Mouse (Mus musculus) liver, adult 2 months (tissue): ENCODE measurements around the gene Nrxn3. TPM values are rescaled to one million over a fixed set of nuclear protein-coding genes. Genes with fewer than 3 reads are reported as not detected.

Source experiments
- DNase-seq: peaks from one replicate; pipeline ENCODE4 v3.0.0-alpha.2; 2011; ENCODE audit warnings: low read depth, low spot score; ENCODE audit errors: extremely low read depth
- H3K27ac ChIP-seq: fragments of 200-500 bp; replicated peaks from 2 replicates; pipeline ENCODE4 v1.5.1; 2012; ENCODE audit warnings: low read depth, mild to moderate bottlenecking, control low read depth, inconsistent platforms, low read length; ENCODE audit not compliant: insufficient read depth
- H3K27me3 ChIP-seq: fragments of 200-500 bp; 2 replicates; pipeline ENCODE4 v1.6.1; 2012; ENCODE audit warnings: mild to moderate bottlenecking, moderate library complexity, low read length, inconsistent platforms; ENCODE audit not compliant: control insufficient read depth, insufficient read depth
- H3K36me3 ChIP-seq: fragments of 200-500 bp; 2 replicates; pipeline ENCODE4 v1.6.1; 2012; ENCODE audit warnings: low read length, inconsistent platforms; ENCODE audit not compliant: control insufficient read depth, insufficient read depth
- H3K4me1 ChIP-seq: fragments of 200-500 bp; 2 replicates; pipeline ENCODE4 v1.6.1; 2011; ENCODE audit warnings: low read length; ENCODE audit not compliant: control insufficient read depth, insufficient read depth
- H3K4me3 ChIP-seq: fragments of 200-500 bp; 2 replicates; pipeline ENCODE4 v1.5.1; 2011; ENCODE audit warnings: low read depth, mild to moderate bottlenecking, control low read depth, low read length, moderate library complexity; ENCODE audit not compliant: insufficient read depth
- H3K79me2 ChIP-seq: fragments of 200-500 bp; 2 replicates; pipeline ENCODE4 v1.6.1; 2012; ENCODE audit warnings: inconsistent platforms, mild to moderate bottlenecking, low read length, moderate library complexity; ENCODE audit not compliant: control insufficient read depth, insufficient read depth
- H3K9ac ChIP-seq: fragments of 200-500 bp; 2 replicates; pipeline ENCODE4 v1.6.1; 2012; ENCODE audit warnings: low read depth, mild to moderate bottlenecking, control low read depth, inconsistent platforms, low read length
- CTCF ChIP-seq: fragments of 200-500 bp; IDR thresholded peaks from 2 replicates; pipeline ENCODE4 v1.5.1; 2011; ENCODE audit warnings: low read depth, low read length, control low read depth
- POLR2A ChIP-seq: fragments of 200-500 bp; IDR thresholded peaks from 2 replicates; pipeline ENCODE4 v1.6.1; 2011; ENCODE audit warnings: low read length, control low read depth; ENCODE audit not compliant: insufficient read depth; ENCODE audit errors: extremely low read depth
- WGBS: fragments of 180-500 bp; shearing (Covaris S2); methylation state at CpG from one replicate; pipeline ENCODE4 v1.1.7; 2018; 5-methylcytosine and 5-hydroxymethylcytosine counted together
- polyA plus RNA-seq: library from polyadenylated mRNA; depleted of rRNA; stranded (reverse); fragments of >200 nt; gene quantifications from 2 replicates; pipeline ENCODE4 v1.2.3, GENCODE M21; 2012
- total RNA-seq: library from RNA; depleted of rRNA; stranded (reverse); fragments of >200 nt; gene quantifications from 2 replicates; pipeline ENCODE4 v1.2.3, GENCODE M21; 2014

Nrxn3 gene
- total and polyA plus RNA-seq, 2 experiments = 0.18 to 0.31 TPM

- H3K4me1 ChIP-seq = no peaks in the 10 kb centered on the region
Observed at GRCm38 (mm10) chr12:90270763-90271379, 1548.2 kb downstream of the Nrxn3 start.

GRCm38 (mm10) chr12:90274621-90275236 is 1552.1 kb downstream of the Nrxn3 start:
- no peaks in the 10 kb centered on the region for H3K79me2 ChIP-seq
- H3K4me3 ChIP-seq = no peak overlapping the region
- no peak overlapping the region for H3K9ac ChIP-seq
- no peaks in the 10 kb centered on the region for H3K4me1 ChIP-seq
- no peaks in the 10 kb centered on the region for H3K36me3 ChIP-seq
- H3K27ac ChIP-seq = no peak overlapping the region
- no peak for DNase-seq
- no peaks in the 10 kb centered on the region for H3K27me3 ChIP-seq
- WGBS = 76% methylated on average over 7 of the region's 7 CpGs
- no peak for TF ChIP-seq CTCF
- TF ChIP-seq POLR2A = no peak

More at GRCm38 (mm10) chr12:90270763-90271379, 1548.2 kb downstream of the Nrxn3 start:
- H3K9ac ChIP-seq = no peak overlapping the region
- DNase-seq = no peak
- H3K27me3 ChIP-seq = no peaks in the 10 kb centered on the region
- no peaks in the 10 kb centered on the region for H3K36me3 ChIP-seq
- no peak overlapping the region for H3K27ac ChIP-seq
- TF ChIP-seq CTCF (no peak), POLR2A (no peak)
- no peaks in the 10 kb centered on the region for H3K79me2 ChIP-seq
- H3K4me3 ChIP-seq = no peak overlapping the region

GRCm38 (mm10) chr12:90281236-90281635 is 1558.6 kb downstream of the Nrxn3 start:
- no peak overlapping the region for H3K4me3 ChIP-seq
- no peaks in the 10 kb centered on the region for H3K4me1 ChIP-seq
- no peak overlapping the region for H3K27ac ChIP-seq
- no peak for DNase-seq
- H3K9ac ChIP-seq = no peak overlapping the region
- no peak for TF ChIP-seq CTCF
- no peak for TF ChIP-seq POLR2A
- no peaks in the 10 kb centered on the region for H3K79me2 ChIP-seq
- no peaks in the 10 kb centered on the region for H3K36me3 ChIP-seq
- no peaks in the 10 kb centered on the region for H3K27me3 ChIP-seq
- 92% methylated on average over 1 of the region's 1 CpGs for WGBS

- no peaks in the 10 kb centered on the region for H3K27me3 ChIP-seq
- WGBS = 84% methylated on average over 5 of the region's 5 CpGs
- H3K36me3 ChIP-seq = no peaks in the 10 kb centered on the region
- DNase-seq = no peak
- no peak overlapping the region for H3K27ac ChIP-seq
- no peak for TF ChIP-seq CTCF
- TF ChIP-seq POLR2A = no peak
- H3K9ac ChIP-seq = no peak overlapping the region
- H3K4me3 ChIP-seq = no peak overlapping the region
- no peaks in the 10 kb centered on the region for H3K4me1 ChIP-seq
- H3K79me2 ChIP-seq = no peaks in the 10 kb centered on the region
Observed at GRCm38 (mm10) chr12:90283022-90283421, 1560.3 kb downstream of the Nrxn3 start.

GRCm38 (mm10) chr12:90302671-90303070 is 1580.0 kb downstream of the Nrxn3 start:
- Histone ChIP-seq H3K9ac (no peak overlapping the region), H3K36me3 (no peaks in the 10 kb centered on the region), H3K27ac (no peak overlapping the region), H3K4me3 (no peak overlapping the region), H3K79me2 (no peaks in the 10 kb centered on the region), H3K27me3 (no peaks in the 10 kb centered on the region), H3K4me1 (no peaks in the 10 kb centered on the region)
- TF ChIP-seq POLR2A (no peak), CTCF (no peak)
- DNase-seq = no peak
- WGBS = 55% methylated on average over 1 of the region's 1 CpGs

DNA sequence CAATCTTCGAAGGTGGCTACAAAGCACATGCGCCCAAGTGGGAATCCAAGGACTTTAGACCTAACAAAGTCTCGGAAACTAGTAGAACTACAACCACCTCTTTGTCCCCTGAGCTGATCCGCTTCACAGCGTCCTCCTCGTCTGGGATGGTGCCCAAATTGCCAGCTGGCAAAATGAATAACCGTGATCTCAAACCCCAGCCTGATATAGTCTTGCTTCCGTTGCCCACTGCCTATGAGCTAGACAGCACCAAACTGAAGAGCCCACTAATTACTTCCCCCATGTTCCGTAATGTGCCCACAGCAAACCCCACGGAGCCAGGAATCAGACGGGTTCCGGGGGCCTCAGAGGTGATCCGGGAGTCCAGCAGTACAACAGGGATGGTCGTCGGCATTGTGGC is 1609.1 kb downstream of the Nrxn3 start:
- Histone ChIP-seq H3K9ac (no peak overlapping the region), H3K79me2 (no peaks in the 10 kb centered on the region), H3K4me3 (no peak overlapping the region), H3K27me3 (no peaks in the 10 kb centered on the region), H3K36me3 (no peaks in the 10 kb centered on the region), H3K4me1 (no peaks in the 10 kb centered on the region), H3K27ac (no peak overlapping the region)
- no peak for TF ChIP-seq CTCF
- TF ChIP-seq POLR2A = no peak
- DNase-seq = no peak
- WGBS = 89% methylated on average over 15 of the region's 15 CpGs
